Mouse (Mus musculus) cerebellum, adult 2 months (tissue): ENCODE results near the gene Dus1l. TPM values are rescaled to one million over a fixed set of nuclear protein-coding genes. Genes with fewer than 3 reads are reported as not detected.
"Not testable (repeated sequence)": the region's sequence is repeated elsewhere in the genome, so short reads cannot be mapped to it uniquely, and the experiment has no call there.

ENCODE experiments used
- DNase-seq, 2 experiments: peaks; one replicate each; pipeline ENCODE4 v3.0.0; 2021
- H3K27ac ChIP-seq: fragments of 200-500 bp; 2 replicates; pipeline ENCODE4 v1.5.1; 2012; ENCODE audit warnings: low read length, control low read depth, inconsistent platforms; ENCODE audit not compliant: insufficient read depth
- H3K27me3 ChIP-seq: fragments of 200-500 bp; 2 replicates; pipeline ENCODE4 v1.6.1; 2012; ENCODE audit warnings: inconsistent platforms, mild to moderate bottlenecking, low read length, moderate library complexity; ENCODE audit not compliant: control insufficient read depth, insufficient read depth
- H3K4me1 ChIP-seq: fragments of 200-500 bp; 2 replicates; pipeline ENCODE4 v1.6.1; 2011; ENCODE audit warnings: low read length; ENCODE audit not compliant: control insufficient read depth, insufficient read depth
- H3K4me3 ChIP-seq: fragments of 200-500 bp; replicated peaks from 2 replicates; pipeline ENCODE3; 2011; ENCODE audit warnings: mild to moderate bottlenecking, low read depth, low read length, control low read depth; ENCODE audit not compliant: insufficient read depth
- CTCF ChIP-seq: fragments of 200-500 bp; IDR thresholded peaks from 2 replicates; pipeline ENCODE4 v1.5.1; 2011; ENCODE audit warnings: low read depth, mild to moderate bottlenecking, control low read depth, low read length, moderate library complexity, borderline replicate concordance; ENCODE audit not compliant: insufficient read depth
- POLR2A ChIP-seq: fragments of 200-500 bp; IDR thresholded peaks from 2 replicates; pipeline ENCODE4 v1.6.1; 2011; ENCODE audit warnings: low read length, control low read depth, borderline replicate concordance; ENCODE audit not compliant: insufficient read depth
- WGBS: fragments of 180-500 bp; shearing (Covaris S2); methylation state at CpG from one replicate; pipeline ENCODE4 v1.1.7; 2018; 5-methylcytosine and 5-hydroxymethylcytosine counted together
- polyA plus RNA-seq: library from polyadenylated mRNA; depleted of rRNA; stranded (reverse); fragments of >200 nt; gene quantifications from 2 replicates; pipeline ENCODE4 v1.2.3, GENCODE M21; 2012; rRNA removed

The Dus1l gene
- 47.4 and 52.3 TPM in 2 replicates for polyA plus RNA-seq

- TF ChIP-seq CTCF: no peak
- peak; percentile 88; the same call in 1 of the 2 replicates for TF ChIP-seq POLR2A
- peak within 1 kb of the TSS; percentile 79 for H3K4me3 ChIP-seq
- peak; percentile 96 to 99 for DNase-seq
- WGBS: 2% methylated on average over 59 of the region's 59 CpGs
- no peaks in the 10 kb centered on the region for H3K27me3 ChIP-seq
- H3K27ac ChIP-seq: peak within 1 kb of the TSS; percentile 61; the same call in 1 of the 2 replicates
- peaks cover 3% of the 10 kb centered on the region; the same call in 1 of the 2 replicates for H3K4me1 ChIP-seq
Measured at GRCm38 (mm10) chr11:120795756-120796613, at the start of gene Dus1l. TSS of gene Dus1l (minus strand) at chr11:120796403.

GRCm38 (mm10) chr11:120844329-120844728 is 48.1 kb upstream of the Dus1l start:
- DNase-seq: no peak
- Histone ChIP-seq H3K27me3 (no peaks in the 10 kb centered on the region), H3K4me3 (no peak overlapping the region), H3K4me1 (no peaks in the 10 kb centered on the region), H3K27ac (no peak overlapping the region)
- 90% methylated on average over 4 of the region's 4 CpGs for WGBS
- TF ChIP-seq CTCF: no peak

- TF ChIP-seq CTCF: no peak
- no peak for TF ChIP-seq POLR2A
- Histone ChIP-seq H3K4me1 (no peaks in the 10 kb centered on the region), H3K27me3 (no peaks in the 10 kb centered on the region), H3K27ac (no peak overlapping the region), H3K4me3 (no peak overlapping the region)
- DNase-seq: no peak
- whole genome bisulfite sequencing: 41% methylated on average over 8 of the region's 8 CpGs
Measured at GRCm38 (mm10) chr11:120833555-120834280, 37.5 kb upstream of the Dus1l start.

- not testable (repeated sequence) for H3K4me3 ChIP-seq, H3K27me3 ChIP-seq, H3K4me1 ChIP-seq, DNase-seq, H3K27ac ChIP-seq
- WGBS: 97% methylated on average over 5 of the region's 5 CpGs
Measured at GRCm38 (mm10) chr11:120832962-120833361, 36.8 kb upstream of the Dus1l start.

GRCm38 (mm10) chr11:120831659-120832440 is 35.6 kb upstream of the Dus1l start:
- TF ChIP-seq POLR2A (no peak), CTCF (no peak)
- H3K27me3 ChIP-seq: no peaks in the 10 kb centered on the region
- H3K27ac ChIP-seq: no peak overlapping the region
- 91% methylated on average over 3 of the region's 3 CpGs for WGBS
- H3K4me3 ChIP-seq: no peak overlapping the region
- no peak for DNase-seq
- H3K4me1 ChIP-seq: no peaks in the 10 kb centered on the region

- Histone ChIP-seq H3K4me1 (no peaks in the 10 kb centered on the region), H3K4me3 (no peak overlapping the region), H3K27ac (no peak overlapping the region), H3K27me3 (no peaks in the 10 kb centered on the region)
- no peak for DNase-seq
- TF ChIP-seq CTCF (no peak), POLR2A (no peak)
- WGBS: 79% methylated on average over 12 of the region's 12 CpGs
Measured at GRCm38 (mm10) chr11:120830686-120831085, 34.5 kb upstream of the Dus1l start.

GRCm38 (mm10) chr11:120829757-120830532 is 33.7 kb upstream of the Dus1l start:
- no peaks in the 10 kb centered on the region for H3K27me3 ChIP-seq
- H3K4me1 ChIP-seq: peaks cover 7% of the 10 kb centered on the region; the same call in 1 of the 2 replicates
- H3K27ac ChIP-seq: no peak overlapping the region
- no peak for TF ChIP-seq CTCF
- no peak for TF ChIP-seq POLR2A
- WGBS: 90% methylated on average over 10 of the region's 10 CpGs
- DNase-seq: no peak
- H3K4me3 ChIP-seq: no peak overlapping the region
